Mouse (Mus musculus): Measurements from ENCODE around the gene Celsr1. TPM values are rescaled to one million over a fixed set of nuclear protein-coding genes. Genes with fewer than 3 reads are reported as not detected.

Celsr1 gene
- total and polyA plus RNA-seq, 2 experiments from 2014 or later = 0.97 to 17.4 TPM

GRCm38 (mm10) chr15:86053890-86054536 lies 20.4 kb upstream of the Celsr1 start:
- TF ChIP-seq EP300 (IDR thresholded peaks at IDR 0.05; ENCODE audit: low read depth) (no peak), CTCF (IDR thresholded peaks at IDR 0.05; ENCODE audit: low read depth) (peak; percentile 92)
- WGBS = 39% methylated on average over 2 of the region's 2 CpGs

GRCm38 (mm10) chr15:86051878-86052478 lies 18.4 kb upstream of the Celsr1 start:
- 64% methylated on average over 6 of the region's 6 CpGs for whole genome bisulfite sequencing
- Histone ChIP-seq H3K36me3 (replicated peaks; ENCODE audit: control insufficient read depth, insufficient read depth, low read length) (no peaks in the 10 kb centered on the region), H3K27me3 (ENCODE audit: control insufficient read depth, insufficient read depth, low read length) (no peaks in the 10 kb centered on the region), H3K4me2 (ENCODE audit: low read depth, low read length) (no peak overlapping the region), H3K4me3 (ENCODE audit: low read depth, low read length) (no peak overlapping the region), H3K9me3 (replicated peaks; ENCODE audit: control insufficient read depth, low read length) (no peaks in the 10 kb centered on the region), H3K27ac (ENCODE audit: low read depth) (no peak overlapping the region), H3K4me1 (ENCODE audit: control insufficient read depth, insufficient read depth) (peaks cover under 1% of the 10 kb centered on the region; the same call in 1 of the 2 replicates), H3K9ac (replicated peaks; ENCODE audit: low read depth, low read length) (no peak overlapping the region)
- TF ChIP-seq CTCF (IDR thresholded peaks at IDR 0.05; ENCODE audit: low read depth) (no peak), EP300 (IDR thresholded peaks at IDR 0.05; ENCODE audit: low read depth) (no peak)
- no peak for DNase-seq (ENCODE audit: low spot score)
- no peak for ATAC-seq (ENCODE audit: insufficient read depth, low read depth)

More at GRCm38 (mm10) chr15:86053890-86054536, 20.4 kb upstream of the Celsr1 start:
- Histone ChIP-seq H3K27me3 (ENCODE audit: control insufficient read depth, insufficient read depth, low read length) (no peaks in the 10 kb centered on the region), H3K9me3 (replicated peaks; ENCODE audit: control insufficient read depth, low read length) (no peaks in the 10 kb centered on the region), H3K27ac (ENCODE audit: low read depth) (no peak overlapping the region), H3K4me1 (ENCODE audit: control insufficient read depth, insufficient read depth) (peaks cover 13% of the 10 kb centered on the region), H3K4me3 (ENCODE audit: low read depth, low read length) (no peak overlapping the region), H3K9ac (replicated peaks; ENCODE audit: low read depth, low read length) (no peak overlapping the region), H3K36me3 (replicated peaks; ENCODE audit: control insufficient read depth, insufficient read depth, low read length) (no peaks in the 10 kb centered on the region), H3K4me2 (ENCODE audit: low read depth, low read length) (no peak overlapping the region)
- DNase-seq (ENCODE audit: low spot score) (peak; percentile 61), ATAC-seq (ENCODE audit: insufficient read depth, low read depth) (peak; percentile 6; the same call in 1 of the 2 replicates)

- no peak overlapping the region for H3K4me3 ChIP-seq (ENCODE audit: low read depth, low read length)
- H3K27me3 ChIP-seq (ENCODE audit: control insufficient read depth, insufficient read depth, low read length) = no peaks in the 10 kb centered on the region
- DNase-seq (ENCODE audit: low spot score) (no peak), ATAC-seq (ENCODE audit: insufficient read depth, low read depth) (no peak)
- H3K36me3 ChIP-seq (replicated peaks; ENCODE audit: control insufficient read depth, insufficient read depth, low read length) = no peaks in the 10 kb centered on the region
- TF ChIP-seq CTCF (IDR thresholded peaks at IDR 0.05; ENCODE audit: low read depth) (no peak), EP300 (IDR thresholded peaks at IDR 0.05; ENCODE audit: low read depth) (no peak)
- H3K27ac ChIP-seq (ENCODE audit: low read depth) = no peak overlapping the region
- no peak overlapping the region for H3K9ac ChIP-seq (replicated peaks; ENCODE audit: low read depth, low read length)
- no peaks in the 10 kb centered on the region for H3K4me1 ChIP-seq (ENCODE audit: control insufficient read depth, insufficient read depth)
- H3K9me3 ChIP-seq (replicated peaks; ENCODE audit: control insufficient read depth, low read length) = no peaks in the 10 kb centered on the region
- WGBS = 70% methylated on average over 10 of the region's 10 CpGs
- H3K4me2 ChIP-seq (ENCODE audit: low read depth, low read length) = no peak overlapping the region
Observed at GRCm38 (mm10) chr15:86051152-86051551, 17.6 kb upstream of the Celsr1 start.

- TF ChIP-seq EP300 (IDR thresholded peaks at IDR 0.05; ENCODE audit: low read depth) (no peak), CTCF (IDR thresholded peaks at IDR 0.05; ENCODE audit: low read depth) (no peak)
- no peak overlapping the region for H3K9ac ChIP-seq (replicated peaks; ENCODE audit: low read depth, low read length)
- DNase-seq (ENCODE audit: low spot score) = no peak
- no peaks in the 10 kb centered on the region for H3K9me3 ChIP-seq (replicated peaks; ENCODE audit: control insufficient read depth, low read length)
- no peak overlapping the region for H3K4me3 ChIP-seq (ENCODE audit: low read depth, low read length)
- H3K27me3 ChIP-seq (ENCODE audit: control insufficient read depth, insufficient read depth, low read length) = no peaks in the 10 kb centered on the region
- no peak for ATAC-seq (ENCODE audit: insufficient read depth, low read depth)
- H3K36me3 ChIP-seq (replicated peaks; ENCODE audit: control insufficient read depth, insufficient read depth, low read length) = no peaks in the 10 kb centered on the region
- H3K27ac ChIP-seq (ENCODE audit: low read depth) = no peak overlapping the region
- 66% methylated on average over 4 of the region's 4 CpGs for WGBS
- no peaks in the 10 kb centered on the region for H3K4me1 ChIP-seq (ENCODE audit: control insufficient read depth, insufficient read depth)
- no peak overlapping the region for H3K4me2 ChIP-seq (ENCODE audit: low read depth, low read length)
Observed at GRCm38 (mm10) chr15:86050170-86050743, 16.7 kb upstream of the Celsr1 start.

- ATAC-seq (ENCODE audit: insufficient read depth, low read depth) = no peak
Observed at GRCm38 (mm10) chr15:86049510-86049909, 15.9 kb upstream of the Celsr1 start.

More at GRCm38 (mm10) chr15:86049510-86049909, 15.9 kb upstream of the Celsr1 start:
- TF ChIP-seq EP300 (IDR thresholded peaks at IDR 0.05; ENCODE audit: low read depth) = no peak
- no peak for TF ChIP-seq CTCF (IDR thresholded peaks at IDR 0.05; ENCODE audit: low read depth)
- H3K9ac ChIP-seq (replicated peaks; ENCODE audit: low read depth, low read length) = no peak overlapping the region
- no peaks in the 10 kb centered on the region for H3K4me1 ChIP-seq (ENCODE audit: control insufficient read depth, insufficient read depth)
- H3K4me2 ChIP-seq (ENCODE audit: low read depth, low read length) = no peak overlapping the region
- no peak overlapping the region for H3K4me3 ChIP-seq (ENCODE audit: low read depth, low read length)
- no peaks in the 10 kb centered on the region for H3K9me3 ChIP-seq (replicated peaks; ENCODE audit: control insufficient read depth, low read length)
- H3K27ac ChIP-seq (ENCODE audit: low read depth) = no peak overlapping the region
- no peaks in the 10 kb centered on the region for H3K27me3 ChIP-seq (ENCODE audit: control insufficient read depth, insufficient read depth, low read length)
- 78% methylated on average over 3 of the region's 3 CpGs for WGBS
- DNase-seq (ENCODE audit: low spot score) = no peak
- H3K36me3 ChIP-seq (replicated peaks; ENCODE audit: control insufficient read depth, insufficient read depth, low read length) = no peaks in the 10 kb centered on the region

Data from heart, postnatal 0 days (tissue).